In genomic region chr5:113219450-113219849, GRCm38 (mm10) we compare ENCODE assay signal across 11 mouse cellular contexts. TPM values are rescaled to one million over a fixed set of nuclear protein-coding genes. Genes with fewer than 3 reads are reported as not detected.
DNase-seq lines count a peak whose midpoint lies in the region; ATAC-seq and TF ChIP-seq lines count a peak whose summit lies in the region.
"Had no signal": no experiment of that assay in that cellular context is flagged by ENCODE, and none has a peak within 500 bp of the region (broad histone marks: within the 10 kb centered on the region; RNA-seq: fewer than 3 reads in every experiment).

No protein-coding gene starts in this region.

- no peaks in the 10 kb centered on the region for H3K36me3 ChIP-seq in kidney, embryonic 16.5 days (ENCODE audit: insufficient read depth, low read length)
- H3K36me3 ChIP-seq in kidney, embryonic 15.5 days = no peaks in the 10 kb centered on the region
- no peaks in the 10 kb centered on the region for H3K36me3 ChIP-seq in liver, embryonic 11.5 days (ENCODE audit: control insufficient read depth, insufficient read depth, low read length)
- H3K36me3 ChIP-seq in stomach, postnatal 0 days (ENCODE audit: control insufficient read depth, insufficient read depth, low read length) = no peaks in the 10 kb centered on the region
- H3K36me3 ChIP-seq: embryonic facial prominence, embryonic 12.5 days had no signal

- no peaks in the 10 kb centered on the region for H3K27me3 ChIP-seq in kidney, embryonic 16.5 days (ENCODE audit: insufficient read depth, low read length)
- H3K27me3 ChIP-seq in kidney, embryonic 15.5 days = no peaks in the 10 kb centered on the region
- H3K27me3 ChIP-seq in liver, embryonic 11.5 days (replicated peaks; ENCODE audit: control insufficient read depth, insufficient read depth, low read length) = peaks cover 16% of the 10 kb centered on the region
- no peaks in the 10 kb centered on the region for H3K27me3 ChIP-seq in stomach, postnatal 0 days (ENCODE audit: control insufficient read depth, insufficient read depth, low read length)

- H3K9ac ChIP-seq in kidney, embryonic 16.5 days (replicated peaks; ENCODE audit: low read length) = no peak overlapping the region
- no peak overlapping the region for H3K9ac ChIP-seq in kidney, embryonic 15.5 days
- no peak overlapping the region for H3K9ac ChIP-seq in liver, embryonic 11.5 days (ENCODE audit: low read depth, low read length)
- no peak overlapping the region for H3K9ac ChIP-seq in stomach, postnatal 0 days (ENCODE audit: low read length)
- H3K9ac ChIP-seq: embryonic facial prominence, embryonic 12.5 days had no signal

- peaks cover 43% of the 10 kb centered on the region for H3K4me1 ChIP-seq in kidney, embryonic 16.5 days (ENCODE audit: insufficient read depth, low read length)
- peaks cover 62% of the 10 kb centered on the region for H3K4me1 ChIP-seq in kidney, embryonic 15.5 days
- H3K4me1 ChIP-seq in liver, embryonic 11.5 days (replicated peaks; ENCODE audit: control insufficient read depth, insufficient read depth, low read length) = peaks cover 14% of the 10 kb centered on the region
- H3K4me1 ChIP-seq in stomach, postnatal 0 days (replicated peaks; ENCODE audit: control insufficient read depth, insufficient read depth) = 0 out of 2 replicates have a peak, but pooled peaks cover 3% of the 10 kb centered on the region

- no peak overlapping the region; the same call in 1 of the 2 replicates for H3K27ac ChIP-seq in kidney, embryonic 16.5 days (ENCODE audit: low read length)
- H3K27ac ChIP-seq in kidney, embryonic 15.5 days = no peak overlapping the region
- H3K27ac ChIP-seq in liver, embryonic 11.5 days (ENCODE audit: low read depth, low read length) = no peak overlapping the region
- peak overlapping the region; percentile 81 for H3K27ac ChIP-seq in stomach, postnatal 0 days (replicated peaks)
- H3K27ac ChIP-seq: embryonic facial prominence, embryonic 12.5 days; left cerebral cortex, adult 2 months had no signal

- ATAC-seq in kidney, embryonic 16.5 days (ENCODE audit: low FRiP score, low TSS enrichment) = no peak
- ATAC-seq in kidney, embryonic 15.5 days (replicated peaks; ENCODE audit: low FRiP score) = no peak
- no peak for ATAC-seq in liver, embryonic 11.5 days (replicated peaks; ENCODE audit: low FRiP score)
- ATAC-seq in stomach, postnatal 0 days (ENCODE audit: low FRiP score, low TSS enrichment) = peak; percentile 73

- no peak overlapping the region; the same call in 1 of the 2 replicates for H3K4me2 ChIP-seq in kidney, embryonic 16.5 days (replicated peaks; ENCODE audit: low read depth, low read length)
- H3K4me2 ChIP-seq in kidney, embryonic 15.5 days = peak overlapping the region; percentile 96
- peak overlapping the region; percentile 33 for H3K4me2 ChIP-seq in liver, embryonic 11.5 days
- H3K4me2 ChIP-seq in stomach, postnatal 0 days (replicated peaks; ENCODE audit: low read depth) = peak overlapping the region; percentile 41

- DNase-seq in kidney, adult 9 months = peak; percentile 63
- no peak for DNase-seq in liver, embryonic 11.5 days (ENCODE audit: low spot score)
- DNase-seq in stomach, postnatal 0 days (ENCODE audit: low spot score) = peak; percentile 73
- DNase-seq in cerebellum, adult 9-10 months = no peak
- no peak for DNase-seq in spleen, postnatal 4 days (ENCODE audit: low spot score in 2 of 2)
- DNase-seq: cerebellum, postnatal 14 days; lung, adult 2 months had no signal

- WGBS in kidney, embryonic 16.5 days = 64% methylated on average over 6 of the region's 6 CpGs
- WGBS in kidney, embryonic 15.5 days = 70% methylated on average over 6 of the region's 6 CpGs
- 66% methylated on average over 6 of the region's 6 CpGs for WGBS in liver, embryonic 11.5 days
- WGBS in stomach, postnatal 0 days = 57% methylated on average over 6 of the region's 6 CpGs

- TF ChIP-seq CTCF in stomach, postnatal 0 days (IDR thresholded peaks at IDR 0.05; ENCODE audit: low read depth) = no peak

- TF ChIP-seq EP300 in stomach, postnatal 0 days (optimal IDR thresholded peaks at IDR 0.05) = no peak

- no peak overlapping the region for H3K4me3 ChIP-seq in kidney, embryonic 16.5 days (ENCODE audit: low read length)
- H3K4me3 ChIP-seq in kidney, embryonic 15.5 days (replicated peaks) = no peak overlapping the region
- H3K4me3 ChIP-seq in liver, embryonic 11.5 days (ENCODE audit: low read depth, low read length) = no peak overlapping the region
- H3K4me3 ChIP-seq in stomach, postnatal 0 days (ENCODE audit: low read depth, low read length) = peak overlapping the region; percentile 17
- H3K4me3 ChIP-seq: left cerebral cortex, adult 2 months had no signal

- no peaks in the 10 kb centered on the region; the same call in 1 of the 2 replicates for H3K9me3 ChIP-seq in kidney, embryonic 16.5 days (ENCODE audit: low read length)
- H3K9me3 ChIP-seq in kidney, embryonic 15.5 days (replicated peaks) = no peaks in the 10 kb centered on the region
- no peaks in the 10 kb centered on the region for H3K9me3 ChIP-seq in liver, embryonic 11.5 days (ENCODE audit: control insufficient read depth, low read length)
- H3K9me3 ChIP-seq in stomach, postnatal 0 days (ENCODE audit: control insufficient read depth, low read length) = no peaks in the 10 kb centered on the region

RNA-seq across cellular contexts. Expression of gene 2900026A02Rik, which starts 1.6 kb away (rescaled TPM):
- 7.2 and 7.9 TPM in 2 replicates for polyA plus RNA-seq in kidney, embryonic 16.5 days (2015; fragmentation: Nextera tagmentation; extraction: Ambion mirVana)
- polyA plus RNA-seq in kidney, embryonic 15.5 days (2015; fragmentation: Nextera tagmentation; extraction: Ambion mirVana) = 7.0 and 7.5 TPM in 2 replicates
- 1.8 and 2.2 TPM in 2 replicates for polyA plus RNA-seq in liver, embryonic 11.5 days (2014; fragmentation: Nextera tagmentation; extraction: Ambion mirVana)
- 5.3 and 6.2 TPM in 2 replicates for polyA plus RNA-seq in stomach, postnatal 0 days (2015; fragmentation: Nextera tagmentation; extraction: Ambion mirVana)

RNA-seq across cellular contexts. Expression of gene Tmem211, which starts 7.3 kb away (rescaled TPM):
- 0.09 TPM in 1 of 2 replicates, not detected in the other for polyA plus RNA-seq in kidney, embryonic 16.5 days (2015; fragmentation: Nextera tagmentation; extraction: Ambion mirVana)
- 0.19 TPM in 1 of 2 replicates, not detected in the other for polyA plus RNA-seq in kidney, embryonic 15.5 days (2015; fragmentation: Nextera tagmentation; extraction: Ambion mirVana)
- 0.09 TPM in 1 of 2 replicates, not detected in the other for polyA plus RNA-seq in liver, embryonic 11.5 days (2014; fragmentation: Nextera tagmentation; extraction: Ambion mirVana)
- 0.46 and 0.59 TPM in 2 replicates for polyA plus RNA-seq in stomach, postnatal 0 days (2015; fragmentation: Nextera tagmentation; extraction: Ambion mirVana)

Comparison
In these comparisons a context has a peak if more than half of its experiments do, and no peak if none do; other contexts are left out.
1. DNase-seq: peak in kidney, adult 9 months (single experiment) and stomach, postnatal 0 days (single experiment); none in liver, embryonic 11.5 days (single experiment), cerebellum, adult 9-10 months (single experiment) and spleen, postnatal 4 days (0 of 2).